Mouse (Mus musculus) embryonic fibroblast, embryonic 13.5 days (primary cell): ENCODE data around the gene Dclk3.

Experiments
- CTCF ChIP-seq: IDR thresholded peaks from 2 replicates; pipeline ENCODE4 v1.5.1; 2011; ENCODE audit warnings: mild to moderate bottlenecking, control low read depth, low read length, moderate library complexity, borderline replicate concordance; ENCODE audit not compliant: insufficient read depth
- POLR2A ChIP-seq: IDR thresholded peaks from 2 replicates; pipeline ENCODE4 v1.6.1; 2011; ENCODE audit warnings: low read depth, mild to moderate bottlenecking, control low read depth, low read length, moderate library complexity

DNA sequence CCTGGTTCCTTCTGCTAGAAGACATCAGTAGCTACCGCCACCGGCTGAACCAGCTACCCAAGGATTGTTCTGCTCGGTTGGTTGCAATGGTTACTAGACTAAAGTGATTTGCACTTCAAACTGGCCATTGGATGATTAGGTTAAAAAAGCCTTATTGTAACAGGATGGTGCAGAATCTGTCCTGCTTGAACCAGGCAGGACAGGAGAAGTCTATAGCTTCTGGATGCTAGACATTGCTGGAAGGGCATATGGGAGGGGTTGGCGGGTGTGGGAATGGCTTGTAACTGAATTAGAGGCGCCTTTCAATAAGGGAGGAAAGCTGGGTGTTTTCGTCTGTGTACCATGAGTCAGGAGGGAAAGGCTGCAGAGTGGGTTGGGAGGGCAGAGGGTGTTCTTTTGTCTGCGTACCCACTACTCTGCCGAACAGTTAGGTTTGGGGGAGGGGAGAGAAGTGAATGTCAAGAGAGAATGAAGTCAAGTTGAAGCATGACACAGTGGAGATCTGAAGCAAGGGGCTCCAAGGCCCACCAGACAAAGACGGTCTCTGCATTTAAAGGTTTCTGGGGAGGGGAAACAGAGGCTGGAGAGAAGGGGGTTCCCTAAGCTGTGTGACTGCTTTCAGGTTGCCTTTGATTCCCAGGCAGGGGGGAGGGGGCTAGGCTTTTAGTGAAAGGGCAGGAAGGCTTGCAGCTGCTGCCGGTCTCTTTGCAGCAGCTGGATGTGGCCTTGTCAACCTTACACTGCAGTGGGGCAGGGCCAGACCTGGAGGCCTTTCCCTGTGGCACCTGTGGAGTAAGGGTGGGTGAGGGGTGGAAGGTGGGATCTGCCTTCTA lies 48.0 kb downstream of the Dclk3 start:
- TF ChIP-seq CTCF (no peak), POLR2A (no peak)
